Mouse (Mus musculus) cerebellum, adult 9-11 months (tissue): Measurements from ENCODE around the gene Gm10471.
"Not testable (repeated sequence)": the region's sequence is repeated elsewhere in the genome, so short reads cannot be mapped to it uniquely, and the experiment has no call there.

ENCODE experiments used
- DNase-seq: peaks from one replicate; pipeline ENCODE4 v3.0.0; 2022

The Gm10471 gene

GRCm38 (mm10) chr5:26089191-26089590 is at the start of gene Gm10471:
Gm10471 (minus strand) TSS chr5:26089291.
- not testable (repeated sequence) for DNase-seq

GRCm38 (mm10) chr5:26121321-26121720 is 32.2 kb upstream of the Gm10471 start, which contains the start of gene Gm10220:
Gm10220 (minus strand) TSS chr5:26121421.
- not testable (repeated sequence) for DNase-seq

- not testable (repeated sequence) for DNase-seq
These were observed 16.2 kb upstream of the Gm10471 start, which contains the start of gene 5031410I06Rik for GRCm38 (mm10) chr5:26105262-26105661. 5031410I06Rik (minus strand) TSS chr5:26105362.

- DNase-seq = not testable (repeated sequence)
These were observed 10.1 kb downstream of the Gm10471 start for GRCm38 (mm10) chr5:26079023-26079422.

GRCm38 (mm10) chr5:26070716-26071115 is 18.4 kb downstream of the Gm10471 start:
- DNase-seq = no peak

- not testable (repeated sequence) for DNase-seq
These were observed 30.6 kb downstream of the Gm10471 start, which contains the start of gene Gm7347 for GRCm38 (mm10) chr5:26058481-26058880. Gm7347 (minus strand) TSS chr5:26058581.

- not testable (repeated sequence) for DNase-seq
These were observed 49.6 kb downstream of the Gm10471 start, which contains the start of gene Speer4a for GRCm38 (mm10) chr5:26039458-26039857. Speer4a (minus strand) TSS chr5:26039558.
